Mouse (Mus musculus) G1E (cell line): Measurements from ENCODE around the gene Vamp3. TPM values are rescaled to one million over a fixed set of nuclear protein-coding genes. Genes with fewer than 3 reads are reported as not detected.

Experiments
- ATAC-seq: 2 replicates; pipeline ENCODE4 v1.8.0; 2016; ENCODE audit warnings: mild to moderate bottlenecking; ENCODE audit not compliant: insufficient number of reproducible peaks, poor library complexity, low FRiP score, severe bottlenecking; ENCODE audit errors: extremely low read depth
- DNase-seq: peaks from one replicate; pipeline ENCODE4 v3.0.0; 2012; ENCODE audit warnings: low spot score
- H3K27me3 ChIP-seq: 2 replicates; pipeline ENCODE4 v1.6.1; 2012; ENCODE audit warnings: mild to moderate bottlenecking, low read length, inconsistent platforms; ENCODE audit not compliant: insufficient read depth
- H3K36me3 ChIP-seq: replicated peaks from 2 replicates; pipeline ENCODE3; 2012; ENCODE audit warnings: mild to moderate bottlenecking, inconsistent platforms
- H3K4me1 ChIP-seq: 2 replicates; pipeline ENCODE4 v1.6.1; 2012; ENCODE audit warnings: low read depth, low read length, inconsistent platforms, mixed read lengths; ENCODE audit not compliant: insufficient read depth
- H3K4me3 ChIP-seq: 2 replicates; pipeline ENCODE4 v1.5.1; 2012; ENCODE audit warnings: low read depth, mild to moderate bottlenecking, inconsistent platforms, low read length, moderate library complexity, mixed read lengths
- H3K9me3 ChIP-seq: replicated peaks from 2 replicates; pipeline ENCODE4 v1.6.1; 2012; ENCODE audit warnings: inconsistent platforms
- CTCF ChIP-seq: IDR thresholded peaks from 2 replicates; pipeline ENCODE4 v1.5.1; 2012; ENCODE audit warnings: low read depth, low read length, inconsistent platforms, mixed read lengths
- GATA1 ChIP-seq: IDR thresholded peaks from 2 replicates; pipeline ENCODE4 v1.6.1; 2012; ENCODE audit warnings: borderline replicate concordance, low read length, inconsistent platforms, mixed read lengths
- GATA2 ChIP-seq: IDR thresholded peaks from 2 replicates; pipeline ENCODE4 v1.6.1; 2012; ENCODE audit warnings: low read depth, low read length, inconsistent platforms, borderline replicate concordance
- POLR2AphosphoS5 ChIP-seq: IDR thresholded peaks from 2 replicates; pipeline ENCODE4 v1.6.1; 2012; ENCODE audit warnings: low read depth, low read length, inconsistent platforms; ENCODE audit not compliant: insufficient replicate concordance
- TAL1 ChIP-seq: conservative IDR thresholded peaks from 2 replicates; pipeline ENCODE4 v1.6.1; 2012; ENCODE audit warnings: low read depth, low read length, inconsistent platforms, mixed read lengths
- polyA plus RNA-seq: library from polyadenylated mRNA; stranded (reverse); fragments of >175 nt; gene quantifications from 2 replicates; pipeline ENCODE4 v1.2.3, GENCODE M21; 2012
- total RNA-seq, 2 experiments: library from RNA; stranded (forward) in 1 of 2; stranded (reverse) in 1 of 2; fragments of 200-1000 nt in 1 of 2; fragments of >200 nt in 1 of 2; fragmentation: Nextera tagmentation in 1 of 2; gene quantifications; 2 replicates each; pipeline ENCODE4 v1.2.3; 2014 to 2017

The Vamp3 gene
- total and polyA plus RNA-seq, 3 experiments = 2.7 to 77.7 (median 66.1) TPM

DNA sequence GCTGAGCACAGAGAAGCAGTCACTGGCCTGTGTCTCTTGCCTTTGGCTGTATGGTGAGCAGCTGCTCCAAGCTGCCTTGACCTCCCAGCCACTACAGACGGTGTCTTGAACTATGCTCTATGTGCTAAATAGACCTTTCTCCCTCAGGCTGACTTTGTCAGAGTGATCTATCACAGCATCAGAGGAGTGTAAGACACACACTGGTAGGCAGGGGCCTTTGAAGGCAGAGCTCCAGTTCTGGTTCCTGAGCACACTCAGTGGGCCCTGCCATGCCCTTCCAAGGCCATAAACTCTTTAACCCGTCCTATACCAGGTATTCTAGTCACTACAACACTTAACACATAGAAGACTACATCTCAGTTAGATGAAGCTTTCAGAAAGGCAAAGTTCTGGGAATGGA, 23.6 kb upstream of the Vamp3 start:
- DNase-seq (no peak), ATAC-seq (no peak)
- TF ChIP-seq POLR2AphosphoS5 (no peak), CTCF (no peak), GATA2 (no peak), GATA1 (no peak), TAL1 (no peak)
- Histone ChIP-seq H3K9me3 (peaks cover 31% of the 10 kb centered on the region), H3K4me3 (no peak overlapping the region), H3K4me1 (no peaks in the 10 kb centered on the region), H3K36me3 (no peaks in the 10 kb centered on the region), H3K27me3 (no peaks in the 10 kb centered on the region)

- DNase-seq (no peak), ATAC-seq (no peak)
- no peak for TF ChIP-seq GATA1
- TF ChIP-seq GATA2 = no peak
- TF ChIP-seq POLR2AphosphoS5 = no peak
- H3K27me3 ChIP-seq = peaks cover 2% of the 10 kb centered on the region; the same call in 1 of the 2 replicates
- no peaks in the 10 kb centered on the region for H3K36me3 ChIP-seq
- H3K4me1 ChIP-seq = no peaks in the 10 kb centered on the region
- H3K4me3 ChIP-seq = no peak overlapping the region
- H3K9me3 ChIP-seq = peaks cover 3% of the 10 kb centered on the region
Observed at GRCm38 (mm10) chr4:151074817-151075216, 17.1 kb upstream of the Vamp3 start.

DNA sequence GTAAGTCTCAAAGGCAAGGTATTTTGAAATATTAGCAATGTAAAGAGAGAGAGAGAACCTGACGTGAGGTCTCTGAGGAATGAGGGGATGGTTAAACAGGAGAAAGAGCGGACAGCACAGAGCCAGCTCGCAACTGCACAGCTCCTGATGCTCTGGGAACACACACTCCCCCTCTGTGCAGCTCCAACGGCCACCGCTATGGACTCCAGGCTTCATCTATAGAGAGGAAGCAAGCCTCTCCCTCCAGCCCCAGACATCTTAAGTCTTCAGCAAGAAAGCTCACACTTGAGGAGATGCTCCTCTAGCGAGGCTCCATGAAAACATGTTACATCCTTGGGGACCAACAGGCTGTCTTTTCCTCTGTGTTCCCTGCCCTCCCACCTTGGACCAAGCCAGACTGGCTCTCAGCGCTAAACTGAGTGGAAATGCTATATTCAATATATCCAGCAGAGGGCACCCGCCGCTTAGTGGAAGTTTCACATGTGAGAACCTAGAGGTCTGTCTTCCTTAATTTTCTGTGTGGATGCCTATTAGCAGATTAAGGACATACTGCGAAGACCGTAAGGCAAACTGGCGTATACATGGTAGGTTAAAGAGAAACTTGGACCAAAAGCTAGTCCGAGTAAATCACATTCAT, 15.5 kb upstream of the Vamp3 start:
- H3K27me3 ChIP-seq = peaks cover 2% of the 10 kb centered on the region; the same call in 1 of the 2 replicates

DNA sequence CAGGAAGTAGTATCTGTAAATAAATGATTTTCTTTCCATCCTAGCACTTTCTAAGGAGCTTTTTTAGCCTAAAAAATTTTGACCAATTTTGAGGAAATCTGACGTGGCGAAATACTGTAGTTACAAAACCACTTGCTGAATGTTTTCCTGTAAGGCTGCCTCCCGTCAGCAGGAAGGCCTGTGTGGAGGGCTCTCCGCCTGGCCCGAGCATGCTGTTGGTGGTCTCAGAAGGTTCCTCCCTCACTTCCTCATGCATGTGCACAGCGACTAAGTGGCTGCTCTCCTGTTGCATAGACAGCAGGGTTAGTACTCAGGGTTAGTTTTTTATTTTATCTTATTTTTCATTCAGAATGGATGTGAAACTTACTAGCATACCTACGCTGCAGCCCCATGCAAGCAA, 13.2 kb upstream of the Vamp3 start:
- H3K9me3 ChIP-seq = no peaks in the 10 kb centered on the region
- no peak for TF ChIP-seq GATA1
- no peak for TF ChIP-seq GATA2
- TF ChIP-seq TAL1 = no peak
- TF ChIP-seq POLR2AphosphoS5 = no peak
- TF ChIP-seq CTCF = no peak
- no peaks in the 10 kb centered on the region for H3K36me3 ChIP-seq
- peaks cover 2% of the 10 kb centered on the region; the same call in 1 of the 2 replicates for H3K27me3 ChIP-seq
- H3K4me3 ChIP-seq = no peak overlapping the region
- DNase-seq (no peak), ATAC-seq (no peak)
- H3K4me1 ChIP-seq = no peaks in the 10 kb centered on the region

More for the DNA sequence above, 15.5 kb upstream of the Vamp3 start:
- ATAC-seq (peak; percentile 28; the same call in 1 of the 2 replicates), DNase-seq (peak; percentile 16)
- no peak overlapping the region for H3K4me3 ChIP-seq
- no peaks in the 10 kb centered on the region for H3K9me3 ChIP-seq
- no peaks in the 10 kb centered on the region for H3K4me1 ChIP-seq
- TF ChIP-seq POLR2AphosphoS5 (no peak), CTCF (peak; percentile 47)
- H3K36me3 ChIP-seq = no peaks in the 10 kb centered on the region

- DNase-seq (no peak), ATAC-seq (no peak)
- H3K4me1 ChIP-seq = no peaks in the 10 kb centered on the region
- TF ChIP-seq POLR2AphosphoS5 (no peak), GATA1 (no peak), GATA2 (no peak), CTCF (no peak), TAL1 (no peak)
- no peak overlapping the region for H3K4me3 ChIP-seq
- H3K36me3 ChIP-seq = no peaks in the 10 kb centered on the region
- no peaks in the 10 kb centered on the region for H3K27me3 ChIP-seq
- no peaks in the 10 kb centered on the region for H3K9me3 ChIP-seq
Observed at GRCm38 (mm10) chr4:151068751-151069150, 11.0 kb upstream of the Vamp3 start.

GRCm38 (mm10) chr4:151059566-151059965, 1.8 kb upstream of the Vamp3 start:
- H3K36me3 ChIP-seq = peaks cover 15% of the 10 kb centered on the region
- ATAC-seq = no peak
- peaks cover 2% of the 10 kb centered on the region; the same call in 1 of the 2 replicates for H3K27me3 ChIP-seq
- H3K4me1 ChIP-seq = peaks cover 12% of the 10 kb centered on the region
- no peak for TF ChIP-seq GATA2
- no peak overlapping the region for H3K4me3 ChIP-seq
- no peak for DNase-seq
- H3K9me3 ChIP-seq = peaks cover 22% of the 10 kb centered on the region

- peaks cover 13% of the 10 kb centered on the region for H3K4me1 ChIP-seq
- ATAC-seq (no peak), DNase-seq (no peak)
- peaks cover 21% of the 10 kb centered on the region for H3K36me3 ChIP-seq
- H3K27me3 ChIP-seq = peaks cover 2% of the 10 kb centered on the region; the same call in 1 of the 2 replicates
- no peak overlapping the region for H3K4me3 ChIP-seq
- peaks cover 22% of the 10 kb centered on the region for H3K9me3 ChIP-seq
- TF ChIP-seq GATA2 = no peak
- TF ChIP-seq POLR2AphosphoS5 = no peak
- no peak for TF ChIP-seq GATA1
- TF ChIP-seq CTCF = no peak
- no peak for TF ChIP-seq TAL1
Observed at GRCm38 (mm10) chr4:151058634-151059033, 871 bp upstream of the Vamp3 start.
